Mouse (Mus musculus): ENCODE data around the gene Dclk1.

Dclk1 gene

DNA sequence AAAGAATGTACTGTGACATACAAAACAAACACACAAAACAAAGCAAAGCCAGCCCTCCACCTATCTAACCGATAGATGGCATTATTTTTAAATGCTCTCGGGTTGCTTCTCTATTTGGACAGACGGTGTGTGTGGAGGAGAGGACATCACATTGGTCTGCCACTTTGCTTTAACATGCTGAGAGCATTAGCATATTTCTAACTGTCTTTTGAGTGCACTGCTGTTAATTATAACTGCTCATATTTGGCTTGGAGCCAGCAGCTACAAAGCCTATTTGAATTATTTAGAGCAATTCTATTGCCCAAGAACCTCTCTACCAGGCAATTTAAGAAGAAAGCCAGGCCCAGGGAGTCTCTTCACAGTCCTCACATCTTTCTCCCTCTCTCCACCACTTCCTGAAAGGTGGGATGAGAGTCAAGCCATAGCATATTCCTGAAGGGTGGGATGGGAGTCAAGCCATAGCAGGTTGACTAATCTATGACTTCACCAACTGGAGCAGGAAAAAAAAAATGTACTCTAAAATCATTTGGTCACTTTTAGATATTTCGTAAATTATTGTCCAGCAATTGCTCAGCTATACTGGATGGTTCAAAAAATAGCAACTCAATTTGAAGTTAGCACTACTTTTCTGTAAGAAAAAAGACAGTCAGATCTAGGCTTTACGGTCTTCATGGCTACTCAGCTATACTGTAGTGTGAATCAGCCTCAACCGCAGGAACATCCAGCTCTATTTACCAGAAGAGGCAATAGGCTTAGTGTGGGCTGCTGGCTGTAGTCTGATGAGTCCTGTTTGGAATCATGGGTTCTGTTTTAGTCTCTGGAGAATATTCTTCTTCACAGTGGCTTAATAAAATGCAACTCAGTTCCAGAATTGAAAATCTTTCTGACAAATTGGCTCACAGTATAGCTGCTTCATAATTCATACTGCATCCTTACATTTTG, 155.9 kb downstream of the Dclk1 start:
- no peak for DNase-seq (ENCODE audit: extremely low spot score, low spot score)

DNA sequence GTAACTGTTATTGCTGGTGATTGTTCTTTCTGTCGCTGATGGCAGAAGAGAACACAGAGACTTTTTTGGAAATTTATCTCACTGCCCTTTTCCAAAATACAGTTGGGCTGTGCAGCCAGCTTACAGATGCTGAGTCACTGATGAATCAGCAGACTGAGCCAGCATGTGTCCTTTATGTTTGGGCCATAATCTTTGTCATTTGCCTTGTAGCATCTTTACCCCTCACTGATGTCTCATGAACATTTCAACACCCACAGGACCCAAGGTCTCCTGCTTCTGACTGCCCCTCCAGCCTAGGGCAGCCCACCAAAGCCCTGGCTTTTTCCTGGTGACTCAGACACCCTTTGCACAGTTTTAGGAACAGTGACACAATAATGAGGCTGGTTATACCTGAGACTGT, 159.1 kb downstream of the Dclk1 start:
- no peak for DNase-seq (ENCODE audit: extremely low spot score, low spot score)

- DNase-seq (ENCODE audit: extremely low spot score, low spot score): no peak
Observed at GRCm38 (mm10) chr3:55404751-55405150, 162.6 kb downstream of the Dclk1 start.

DNA sequence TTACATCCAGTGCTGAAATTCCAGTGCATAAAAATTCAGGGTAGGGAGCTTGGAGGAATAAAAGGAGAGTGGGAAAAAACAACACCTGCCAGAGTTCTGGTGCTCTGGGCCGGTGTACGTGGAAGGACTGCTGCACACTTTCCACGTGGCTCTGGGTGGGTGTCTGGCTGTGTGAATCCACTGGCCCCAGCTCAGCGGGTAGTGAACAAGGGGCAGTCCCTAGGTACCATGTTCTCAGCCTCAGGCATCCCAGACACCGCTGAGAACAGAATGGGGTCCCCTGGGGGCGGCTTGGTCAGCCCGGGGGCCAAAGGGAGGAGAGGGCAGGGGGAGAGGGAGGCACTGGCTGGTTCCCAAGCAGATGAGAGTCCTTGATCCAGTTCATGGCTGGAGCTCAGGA, 164.5 kb downstream of the Dclk1 start:
- no peak for DNase-seq (ENCODE audit: extremely low spot score, low spot score)

- no peak for DNase-seq (ENCODE audit: extremely low spot score, low spot score)
Observed at GRCm38 (mm10) chr3:55411547-55411946, 169.4 kb downstream of the Dclk1 start.

DNA sequence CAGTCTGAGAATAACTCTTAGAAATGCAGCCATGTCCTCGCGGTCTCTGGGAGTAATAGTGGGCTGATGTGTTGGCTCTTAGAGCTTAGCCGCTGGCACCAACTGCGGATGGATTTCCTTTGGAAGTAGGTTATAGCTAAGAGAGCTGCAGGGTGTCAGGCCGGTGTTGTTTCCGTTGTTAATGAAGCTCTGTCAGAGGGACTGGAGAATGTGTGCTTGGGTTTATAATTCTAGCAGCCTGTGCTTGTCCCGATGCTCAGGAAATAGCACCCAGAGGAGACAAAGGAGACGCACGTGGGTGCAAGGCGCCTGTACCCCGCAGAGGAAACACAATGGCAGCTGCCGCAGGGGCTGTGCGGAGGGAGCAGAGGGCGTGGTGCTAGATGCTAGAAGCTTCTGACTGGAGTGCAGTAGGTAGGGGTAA, 173.4 kb downstream of the Dclk1 start:
- peak; percentile 36 for DNase-seq (ENCODE audit: extremely low spot score, low spot score)

DNA sequence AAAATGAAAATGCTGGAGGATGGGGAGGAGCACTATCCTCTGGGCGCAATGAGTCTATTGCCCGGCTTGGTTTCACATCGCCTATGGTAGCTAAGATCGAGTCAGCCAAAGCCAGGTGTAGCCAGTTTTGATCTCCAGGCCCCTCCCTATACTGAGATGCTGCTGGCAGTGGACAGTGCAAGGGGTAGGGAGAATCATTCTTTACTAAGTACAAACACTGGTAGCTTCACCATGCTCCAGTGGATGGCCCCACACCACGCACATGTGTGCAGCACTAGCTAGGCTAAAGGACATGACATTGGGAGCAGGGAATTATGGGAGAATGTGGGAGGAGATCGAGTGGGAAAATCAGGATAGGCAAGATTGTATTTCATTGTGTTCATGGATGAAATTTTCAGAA, 176.7 kb downstream of the Dclk1 start:
- DNase-seq (ENCODE audit: extremely low spot score, low spot score): no peak

GRCm38 (mm10) chr3:55419334-55419733, 177.2 kb downstream of the Dclk1 start:
- DNase-seq (ENCODE audit: extremely low spot score, low spot score): no peak

GRCm38 (mm10) chr3:55420436-55421083, 178.4 kb downstream of the Dclk1 start:
- DNase-seq (ENCODE audit: extremely low spot score, low spot score): no peak

DNA sequence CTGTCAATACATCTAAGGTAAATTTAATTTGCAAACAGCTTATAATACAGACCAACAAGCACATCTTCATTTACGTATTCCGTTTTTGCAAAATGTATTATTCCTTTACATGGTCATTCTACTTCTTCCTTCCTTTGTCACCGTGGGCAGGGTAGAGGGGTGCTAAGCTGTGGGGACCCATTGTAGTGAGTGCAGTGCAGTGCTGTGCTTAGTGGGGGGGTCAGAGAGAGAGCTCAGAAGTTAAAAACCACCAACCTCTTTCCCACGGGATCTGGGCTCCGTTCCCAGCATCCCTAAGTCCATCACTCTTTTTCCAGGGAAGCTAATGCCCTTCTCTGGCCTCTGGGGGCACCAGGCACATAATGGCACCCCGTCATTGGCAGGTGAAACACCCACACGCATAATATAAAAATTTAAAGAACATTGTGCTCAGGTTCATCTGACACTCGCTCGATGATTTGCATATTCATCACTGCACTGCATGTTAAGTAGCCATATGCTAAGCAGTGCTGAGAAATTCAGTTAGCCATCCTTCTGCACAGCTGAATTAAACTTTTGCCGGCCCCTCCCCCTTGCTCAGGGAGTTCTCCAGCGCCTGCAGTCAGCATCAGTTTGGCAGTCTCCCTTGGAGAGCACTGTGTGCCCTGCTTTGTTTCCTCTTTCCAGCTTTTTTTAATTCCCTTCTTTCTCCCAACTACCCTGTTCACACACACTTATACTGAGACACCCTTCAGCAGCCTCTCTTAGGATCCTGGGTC, 181.7 kb downstream of the Dclk1 start:
- DNase-seq (ENCODE audit: extremely low spot score, low spot score): no peak

- no peak for DNase-seq (ENCODE audit: extremely low spot score, low spot score)
Observed at GRCm38 (mm10) chr3:55430022-55430549, 187.9 kb downstream of the Dclk1 start.

DNA sequence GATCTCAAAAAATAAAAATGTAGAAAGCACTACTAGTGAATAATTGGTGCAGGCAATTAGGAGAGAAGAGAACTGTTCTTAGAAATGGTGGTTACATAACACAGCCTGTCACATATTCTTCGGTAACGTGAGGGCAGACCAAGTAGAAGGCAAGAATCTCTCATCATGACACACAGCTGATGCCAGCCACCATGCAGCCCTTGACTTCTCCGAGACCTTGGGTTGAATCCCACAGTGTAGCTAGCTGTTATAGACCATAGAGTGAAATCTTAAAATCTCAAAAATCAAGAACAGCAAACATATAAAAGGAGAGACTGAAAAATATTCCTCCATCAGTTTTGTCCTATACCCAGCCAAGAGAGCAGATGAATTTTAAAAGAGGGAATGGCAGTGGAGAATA, 189.1 kb downstream of the Dclk1 start:
- DNase-seq (ENCODE audit: extremely low spot score, low spot score): no peak

- DNase-seq (ENCODE audit: extremely low spot score, low spot score): no peak
Observed at GRCm38 (mm10) chr3:55434276-55434675, 192.1 kb downstream of the Dclk1 start.

DNA sequence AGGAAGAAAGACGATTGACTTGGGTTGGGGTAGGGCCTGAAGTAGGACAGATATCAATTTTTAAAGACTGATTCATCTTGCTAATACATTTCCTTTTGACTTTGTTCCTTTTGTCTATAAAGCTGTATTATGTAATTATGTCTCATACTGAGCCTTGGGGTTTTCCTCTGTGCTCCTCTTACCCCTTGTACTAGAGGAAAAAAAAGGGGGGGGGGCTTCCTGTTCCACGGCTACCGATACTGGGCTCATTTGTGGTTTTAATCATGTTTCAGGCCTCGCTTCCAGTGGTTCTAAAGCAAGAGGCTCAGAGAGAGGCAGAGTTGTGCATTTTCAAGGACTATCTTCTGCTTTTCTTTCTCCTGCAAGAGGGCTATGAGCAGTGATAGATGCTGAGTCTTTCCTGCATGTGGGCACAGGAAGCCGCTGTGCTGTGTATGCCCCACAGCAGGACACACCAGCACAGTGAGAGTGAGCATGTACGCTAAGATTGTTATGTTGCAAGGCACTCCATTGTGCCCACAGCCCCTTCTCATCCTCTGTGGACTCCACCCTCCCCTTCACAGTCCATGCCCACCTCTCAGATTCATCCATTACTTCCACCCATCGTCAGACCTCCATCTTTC, 196.8 kb downstream of the Dclk1 start:
- no peak for DNase-seq (ENCODE audit: extremely low spot score, low spot score)

DNA sequence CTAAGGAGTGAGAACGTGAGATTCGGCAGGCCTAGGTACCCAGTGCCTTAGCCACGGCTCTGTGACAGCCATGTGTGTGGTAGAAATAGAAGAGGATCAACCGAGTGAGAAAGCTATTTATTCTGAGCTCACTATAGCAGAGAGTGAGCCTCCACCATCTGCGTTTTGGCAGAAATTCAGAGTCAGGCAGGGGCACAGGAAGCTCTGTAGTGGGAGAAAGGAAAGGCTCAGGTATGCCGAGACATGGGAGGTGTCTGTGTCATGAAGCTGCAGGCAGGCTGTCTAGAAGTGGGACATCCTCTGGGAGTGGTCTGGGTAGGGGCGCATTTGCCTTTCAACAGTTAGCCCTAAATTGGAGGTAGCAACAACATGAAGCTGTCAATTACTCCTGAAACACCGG, 198.2 kb downstream of the Dclk1 start:
- DNase-seq (ENCODE audit: extremely low spot score, low spot score): no peak

GRCm38 (mm10) chr3:55442012-55442645, 200.0 kb downstream of the Dclk1 start:
- no peak for DNase-seq (ENCODE audit: extremely low spot score, low spot score)

GRCm38 (mm10) chr3:55443271-55443670, 201.1 kb downstream of the Dclk1 start:
- no peak for DNase-seq (ENCODE audit: extremely low spot score, low spot score)

DNA sequence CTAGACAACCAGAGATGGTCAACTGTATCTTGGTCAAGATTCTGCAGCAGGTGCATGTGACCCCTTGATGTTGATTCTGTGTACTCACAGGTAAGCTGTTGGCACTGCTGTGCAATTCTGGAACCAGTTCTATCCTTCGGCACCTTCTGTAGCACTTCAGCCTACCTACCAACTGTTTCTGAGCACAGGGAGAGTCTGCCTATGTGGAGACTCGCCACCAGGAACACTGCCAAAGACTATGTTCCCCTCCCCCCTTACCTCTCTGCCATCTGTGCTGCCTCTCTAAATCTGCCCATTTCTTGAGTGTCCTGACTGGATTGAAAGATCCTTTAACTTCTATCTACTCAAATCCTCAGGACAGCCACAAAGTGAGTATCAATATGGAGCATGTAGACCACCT, 201.6 kb downstream of the Dclk1 start:
- DNase-seq (ENCODE audit: extremely low spot score, low spot score): no peak

DNA sequence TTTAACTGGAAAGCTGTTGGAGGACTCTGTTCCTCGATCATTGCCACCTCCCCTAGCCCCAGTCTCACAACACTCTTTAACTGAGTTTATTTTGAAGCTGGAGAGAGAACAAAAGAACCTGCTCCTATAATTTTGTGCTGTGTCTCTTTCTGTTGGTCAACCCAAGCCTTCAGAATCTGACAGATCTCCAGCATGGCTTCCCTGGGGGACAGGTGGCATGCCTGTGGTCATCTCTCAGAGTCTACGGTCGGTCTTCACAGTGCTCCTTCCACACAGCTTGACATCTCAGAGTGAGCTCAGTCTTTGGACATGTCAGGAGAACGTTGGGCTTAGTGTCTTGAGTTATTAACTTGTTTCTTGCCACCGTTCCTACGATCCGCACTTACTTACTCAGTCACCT, 204.5 kb downstream of the Dclk1 start:
- DNase-seq (ENCODE audit: extremely low spot score, low spot score): no peak

DNA sequence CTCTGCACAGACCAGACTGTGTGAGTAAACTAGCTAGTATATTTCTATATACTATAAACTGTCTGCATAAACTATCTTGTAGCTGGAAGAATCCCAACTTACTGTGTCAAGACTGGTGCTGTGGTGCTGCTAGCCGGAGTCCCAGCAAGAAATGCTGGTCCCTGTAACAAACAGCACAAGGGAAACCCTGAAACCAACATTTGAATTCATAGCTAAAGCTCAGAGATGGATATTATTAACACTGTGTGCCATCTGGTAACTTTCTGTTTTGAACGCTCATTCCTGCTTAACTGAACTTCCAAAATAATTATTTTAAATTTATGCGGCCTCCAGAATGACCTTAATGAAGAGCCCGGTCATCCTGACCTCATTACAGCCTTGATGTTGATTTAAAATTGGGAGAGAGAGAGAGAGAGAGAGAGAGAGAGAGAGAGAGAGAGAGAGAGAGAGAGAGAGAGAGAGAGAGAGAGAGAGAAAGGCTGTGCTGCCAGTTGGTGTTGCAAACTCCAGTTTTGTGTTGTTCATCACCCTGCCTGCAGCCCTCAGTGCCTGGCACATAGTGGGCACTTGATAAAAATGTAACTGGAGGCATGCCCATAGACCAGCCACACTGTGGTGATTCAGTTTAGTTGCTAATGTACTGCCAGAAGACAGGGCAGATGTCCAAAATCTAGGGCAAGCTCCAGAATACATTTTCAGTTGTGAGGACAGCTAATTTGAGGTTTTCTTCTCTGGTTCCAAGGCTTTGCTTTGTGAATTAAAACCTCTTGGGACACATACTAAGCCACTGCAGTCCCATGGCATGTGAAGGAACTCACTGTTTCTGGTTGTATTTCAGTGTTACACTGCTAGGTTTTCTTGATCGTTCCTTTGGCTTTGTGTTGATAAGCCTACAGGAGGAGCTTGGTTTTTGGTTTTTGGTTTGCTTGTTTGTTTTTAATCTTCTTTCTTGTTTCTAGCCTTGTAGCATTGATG, 205.6 kb downstream of the Dclk1 start:
- no peak for DNase-seq (ENCODE audit: extremely low spot score, low spot score)

All from neural tube, embryonic 10.5 days (tissue).